Comparison of ENCODE assay signal across 13 mouse cellular contexts in the genomic region with DNA sequence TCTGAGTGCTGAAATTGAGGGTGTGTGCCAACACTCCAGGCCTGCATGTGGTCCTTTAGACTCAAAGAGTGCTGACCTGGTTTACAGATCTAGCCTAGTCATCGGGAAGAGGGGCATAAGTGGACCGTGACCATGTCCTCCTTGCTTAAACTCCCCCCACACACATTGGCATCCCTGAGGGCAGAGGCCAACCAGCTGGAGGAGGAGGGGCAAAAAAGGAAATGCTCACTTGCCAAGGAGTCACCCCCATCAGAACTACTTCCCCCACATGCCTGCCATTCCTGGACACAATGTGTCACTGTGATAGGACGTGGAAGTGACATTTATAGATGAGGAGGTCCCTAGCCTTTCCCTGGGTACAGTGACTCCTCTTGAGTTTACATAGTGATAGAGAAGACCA. TPM values are rescaled to one million over a fixed set of nuclear protein-coding genes. Genes with fewer than 3 reads are reported as not detected.
DNase-seq lines count a peak whose midpoint lies in the region; ATAC-seq lines count a peak whose summit lies in the region.
"Had no signal": no experiment of that assay in that cellular context is flagged by ENCODE, and none has a peak within 500 bp of the region (broad histone marks: within the 10 kb centered on the region; RNA-seq: fewer than 3 reads in every experiment).

No protein-coding gene starts in this region.

- peak overlapping the region; percentile 67 for H3K27ac ChIP-seq in heart, embryonic 13.5 days (replicated peaks)
- H3K27ac ChIP-seq in hindbrain, embryonic 10.5 days: no peak overlapping the region
- H3K27ac ChIP-seq: neural tube, embryonic 12.5 days had no signal

- intact Hi-C loops in heart, postnatal 14 days (cut with DNase I): loop anchor here (2.0 to 5.0 kb wide), 2 partner anchors 125 to 157 kb away; no protein-coding TSS in a partner anchor

- WGBS in heart, embryonic 13.5 days: 51% methylated on average over 3 of the region's 3 CpGs
- WGBS in hindbrain, embryonic 10.5 days: 80% methylated on average over 3 of the region's 3 CpGs

- H3K27me3 ChIP-seq in heart, embryonic 13.5 days (replicated peaks): no peaks in the 10 kb centered on the region
- no peaks in the 10 kb centered on the region for H3K27me3 ChIP-seq in hindbrain, embryonic 10.5 days (ENCODE audit: insufficient read depth, poor library complexity, severe bottlenecking)
- H3K27me3 ChIP-seq: neural tube, embryonic 12.5 days; Patski had no signal

- DNase-seq in heart, adult 11 months: peak; percentile 95
- DNase-seq in heart, postnatal 14 days: no peak
- DNase-seq in 416B (ENCODE audit: low read depth): peak; percentile 53
- peak; percentile 53 for DNase-seq in kidney, postnatal 10 days
- DNase-seq in hindbrain, embryonic 10.5 days (ENCODE audit: low spot score): no peak
- DNase-seq in thymus, postnatal 4 days: no peak
- DNase-seq: adrenal gland, adult 2 months; cerebellum, adult 8-10 months had no signal

- no peak overlapping the region for H3K4me3 ChIP-seq in heart, embryonic 13.5 days
- no peak overlapping the region for H3K4me3 ChIP-seq in hindbrain, embryonic 10.5 days
- H3K4me3 ChIP-seq: neural tube, embryonic 12.5 days had no signal

- H3K36me3 ChIP-seq in heart, embryonic 13.5 days: peaks cover 57% of the 10 kb centered on the region
- peaks cover 34% of the 10 kb centered on the region for H3K36me3 ChIP-seq in hindbrain, embryonic 10.5 days

- peaks cover 24% of the 10 kb centered on the region for H3K4me1 ChIP-seq in heart, embryonic 13.5 days
- peaks cover 12% of the 10 kb centered on the region for H3K4me1 ChIP-seq in hindbrain, embryonic 10.5 days (replicated peaks)
- H3K4me1 ChIP-seq: neural tube, embryonic 12.5 days had no signal

- ATAC-seq in heart, embryonic 13.5 days (ENCODE audit: extremely low read depth, insufficient number of reproducible peaks, low FRiP score, low TSS enrichment): peak; percentile 17; the same call in 1 of the 2 replicates
- ATAC-seq in cerebellum, adult (ENCODE audit: insufficient number of reproducible peaks, low FRiP score, low TSS enrichment): no peak
- ATAC-seq: Patski had no signal

- 0 out of 2 replicates have a peak overlapping the region, but pooled peaks have one; percentile 44 for H3K9ac ChIP-seq in heart, embryonic 13.5 days
- H3K9ac ChIP-seq: neural tube, embryonic 12.5 days had no signal

- H3K9me3 ChIP-seq in heart, embryonic 13.5 days: no peaks in the 10 kb centered on the region
- H3K9me3 ChIP-seq in hindbrain, embryonic 10.5 days: no peaks in the 10 kb centered on the region
- H3K9me3 ChIP-seq: neural tube, embryonic 12.5 days had no signal

- H3K4me2 ChIP-seq in heart, embryonic 13.5 days: no peak overlapping the region
- H3K4me2 ChIP-seq: midbrain, embryonic 11.5 days; neural tube, embryonic 12.5 days had no signal

RNA-seq across cellular contexts. Expression of gene Usp20, which starts 43.4 kb away (rescaled TPM):
- total RNA-seq in heart, postnatal 14 days (2021): 10 to 100 TPM; 55.6 to 56.6 TPM
- polyA plus RNA-seq in heart, embryonic 13.5 days (2015; fragmentation: Nextera tagmentation; extraction: Ambion mirVana): 33.0 and 39.3 TPM in 2 replicates
- 19.3 and 25.9 TPM in 2 replicates for polyA plus RNA-seq in hindbrain, embryonic 10.5 days (2016; fragmentation: Nextera tagmentation; extraction: Ambion mirVana)

RNA-seq across cellular contexts. Expression of gene BC005624, which starts 43.5 kb away (rescaled TPM):
- 10 to 100 TPM; 18.4 to 18.7 TPM for total RNA-seq in heart, postnatal 14 days (2021)
- 32.8 and 36.9 TPM in 2 replicates for polyA plus RNA-seq in heart, embryonic 13.5 days (2015; fragmentation: Nextera tagmentation; extraction: Ambion mirVana)
- 61.1 and 73.3 TPM in 2 replicates for polyA plus RNA-seq in hindbrain, embryonic 10.5 days (2016; fragmentation: Nextera tagmentation; extraction: Ambion mirVana)

RNA-seq across cellular contexts. Expression of gene Tor1a, which starts 57.7 kb away (rescaled TPM):
- 10 to 100 TPM; 13.5 to 13.9 TPM for total RNA-seq in heart, postnatal 14 days (2021)
- polyA plus RNA-seq in heart, embryonic 13.5 days (2015; fragmentation: Nextera tagmentation; extraction: Ambion mirVana): 54.9 and 55.1 TPM in 2 replicates
- 82.4 and 84.1 TPM in 2 replicates for polyA plus RNA-seq in hindbrain, embryonic 10.5 days (2016; fragmentation: Nextera tagmentation; extraction: Ambion mirVana)

Comparison
In these comparisons a context has a peak if more than half of its experiments do, and no peak if none do; other contexts are left out.
1. DNase-seq: peak in heart, adult 11 months (single experiment), 416B (single experiment) and kidney, postnatal 10 days (single experiment); none in heart, postnatal 14 days (0 of 2), hindbrain, embryonic 10.5 days (single experiment) and thymus, postnatal 4 days (single experiment).